1 mouse cellular context compared by ENCODE assay signal in the genomic region with DNA sequence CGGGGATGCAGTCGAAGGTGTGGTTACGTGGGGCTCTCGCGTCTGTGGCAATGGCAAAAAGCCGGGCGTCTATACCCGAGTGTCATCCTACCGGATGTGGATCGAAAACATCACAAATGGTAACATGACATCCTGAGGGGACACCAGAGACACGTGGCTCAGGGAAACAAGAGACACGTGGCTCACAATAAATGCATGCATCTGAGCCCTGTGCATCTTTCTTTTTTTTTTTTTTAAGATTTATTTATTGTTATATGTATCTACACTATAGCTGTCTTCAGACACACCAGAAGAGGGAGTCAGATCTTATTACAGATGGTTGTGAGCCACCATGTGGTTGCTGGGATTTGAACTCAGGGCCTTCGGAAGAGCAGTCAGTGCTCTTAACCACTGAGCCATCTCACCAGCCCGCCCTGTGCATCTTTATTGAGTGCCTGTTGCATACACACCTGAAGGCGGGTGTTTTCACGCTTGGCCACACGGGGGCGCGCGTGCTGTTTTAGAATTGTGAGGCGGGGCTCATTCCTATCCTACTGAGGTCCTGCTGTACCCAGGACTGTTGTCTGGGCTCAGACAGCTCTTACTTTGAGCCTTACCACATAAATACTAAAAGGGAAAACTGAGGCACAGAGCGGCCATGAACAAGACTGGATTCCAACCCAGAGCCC.
A peak's percentile ranks its signal among the peaks of the same experiment; 100 is the strongest.
TF ChIP-seq lines count a peak whose summit lies in the region.

No protein-coding gene starts in this region.

TF ChIP-seq in CH12.LX, 34 proteins besides CTCF, POLR2A, EP300 and RAD21:
- TF ChIP-seq ZC3H11A (IDR thresholded peaks at IDR 0.05; ENCODE audit: low read depth, low read length), result peak; percentile 38; the same call in 1 of the 2 replicates
- 0 out of 2 replicates have a peak, but pooled peaks have one; percentile 64 for TF ChIP-seq TBP (conservative IDR thresholded peaks at IDR 0.05; ENCODE audit: low read depth, low read length)
- TF ChIP-seq SMC3 (IDR thresholded peaks at IDR 0.05; ENCODE audit: low read depth, low read length), result peak; percentile 84
TF ChIP-seq in CH12.LX: peak in this region for 3; not testable (repeated sequence) for 31.
